Mouse (Mus musculus): ENCODE measurements around the gene As3mt.

- TF ChIP-seq CTCF (IDR thresholded peaks at IDR 0.05), result no peak
- TF ChIP-seq EP300 (IDR thresholded peaks at IDR 0.05), result no peak
Observed at GRCm38 (mm10) chr19:46761971-46762290, 54.7 kb downstream of the As3mt start.
